Mouse (Mus musculus) ES-Bruce4 (cell line): ENCODE results near the gene Tmem132d.
A peak's percentile ranks its signal among the peaks of the same experiment; 100 is the strongest.

Source experiments
- CTCF ChIP-seq: IDR thresholded peaks from one replicate; pipeline ENCODE4 v1.8.1; 2011; ENCODE audit warnings: low read depth, low read length
- EP300 ChIP-seq: IDR thresholded peaks from 2 replicates; pipeline ENCODE4 v1.6.1; 2011; ENCODE audit warnings: low read depth, low read length; ENCODE audit not compliant: insufficient read depth

- TF ChIP-seq EP300 (0 out of 2 replicates have a peak, but pooled peaks have one; percentile 31), CTCF (peak; percentile 89)
Observed at GRCm38 (mm10) chr5:128439828-128440227, 7.0 kb upstream of the Tmem132d start.
